Mouse (Mus musculus): Measurements from ENCODE around the gene Anks4b. TPM values are rescaled to one million over a fixed set of nuclear protein-coding genes. Genes with fewer than 3 reads are reported as not detected.

Anks4b gene
- 0.09 and 0.10 TPM in 2 replicates for polyA plus RNA-seq (2012; rRNA removed)

DNA sequence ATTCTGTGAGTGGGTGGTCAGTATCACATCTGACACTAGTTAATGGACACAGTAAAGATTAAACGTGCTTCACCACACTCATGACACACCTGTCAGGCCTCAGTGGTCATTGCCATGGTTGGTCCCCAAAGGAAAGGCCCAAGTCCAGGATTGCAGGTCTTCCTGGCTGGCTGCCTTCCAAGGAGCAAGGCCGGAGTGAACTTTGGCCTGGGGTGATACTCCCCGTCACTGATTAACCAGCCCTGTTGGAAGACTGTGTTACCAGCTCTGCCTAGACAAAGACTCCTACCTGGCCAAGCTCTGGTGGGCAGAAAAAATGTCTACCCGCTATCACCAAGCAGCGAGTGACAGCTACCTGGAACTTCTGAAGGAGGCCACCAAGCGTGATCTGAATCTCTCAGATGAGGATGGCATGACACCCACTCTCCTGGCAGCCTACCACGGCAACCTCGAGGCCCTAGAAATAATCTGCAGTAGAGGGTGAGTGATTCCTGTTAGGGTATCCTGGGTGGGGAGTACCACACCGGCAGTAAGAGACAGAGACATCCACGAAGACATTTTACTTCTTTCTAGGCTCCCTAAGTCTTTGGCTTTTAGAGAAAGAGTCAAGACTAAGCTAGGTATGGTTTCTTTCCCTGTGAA is at the start of gene Anks4b:
Anks4b (plus strand) TSS at position 256 of the 642 bp plus-strand sequence.

DNA sequence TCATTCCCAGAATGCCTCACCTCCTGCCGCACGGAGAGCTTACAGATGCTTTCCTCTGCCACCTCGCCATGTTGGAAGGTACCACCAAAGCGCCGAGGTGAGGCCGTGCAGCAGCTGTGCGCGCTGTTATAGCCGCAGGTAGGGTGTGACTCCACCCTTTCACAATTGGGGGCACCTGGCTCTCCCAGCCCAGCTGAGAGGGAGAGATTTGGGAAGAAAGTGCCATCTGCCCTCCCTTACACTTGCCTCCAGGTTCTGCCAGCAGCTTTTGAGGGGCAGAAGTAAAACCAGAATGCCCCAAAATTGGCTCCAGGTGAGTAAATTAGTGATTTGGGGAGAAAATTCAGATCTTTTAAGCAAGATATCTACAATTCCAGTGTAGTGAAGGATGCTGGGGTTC is 28.5 kb upstream of the Anks4b start, which contains the start of gene Zp2:
Zp2 (minus strand) TSS at position 101 of the 400 bp plus-strand sequence.

DNA sequence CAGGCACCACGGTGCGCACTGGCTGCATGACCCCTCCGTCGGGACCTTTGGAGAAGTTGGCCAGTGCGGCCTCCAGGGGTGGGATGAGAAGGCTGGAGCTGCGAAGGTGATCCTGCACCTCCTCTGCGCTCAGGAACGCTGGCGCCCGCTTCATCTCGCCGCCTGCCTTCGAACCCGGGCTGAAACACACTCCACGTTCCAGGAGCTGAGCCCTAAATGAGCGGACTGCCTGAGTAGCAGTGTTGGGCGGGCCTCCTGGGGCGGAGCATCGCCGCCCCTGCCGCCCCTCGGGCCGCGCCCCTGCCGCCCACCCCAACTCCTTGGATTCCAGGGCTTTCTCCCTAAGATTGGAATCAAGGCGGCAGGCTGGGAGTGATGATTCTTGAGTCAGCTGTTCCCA is 28.1 kb downstream of the Anks4b start, which contains the start of gene Crym:
Crym (minus strand) TSS at position 341 of the 400 bp plus-strand sequence.

DNA sequence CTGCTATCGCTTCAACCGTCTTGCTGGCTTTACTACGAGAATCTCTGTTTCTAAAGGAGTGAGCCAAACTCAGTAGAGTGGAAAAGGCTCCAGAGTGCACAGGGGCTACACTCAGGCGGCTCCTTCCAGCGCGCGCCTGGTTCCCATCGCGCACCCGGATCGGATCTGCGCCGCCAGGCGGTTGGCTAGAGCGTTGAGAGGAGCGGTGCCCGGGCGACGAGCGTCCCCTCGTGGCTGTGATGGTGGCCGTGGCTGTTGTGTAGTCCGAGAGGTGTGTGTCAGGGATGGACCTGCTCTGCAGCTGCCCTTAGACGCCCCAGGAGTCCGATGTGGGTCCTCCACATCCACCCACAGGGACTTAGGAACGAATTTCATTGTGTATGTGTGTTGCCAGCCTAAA is 30.1 kb downstream of the Anks4b start, which contains the start of gene Abca14:
Abca14 (plus strand) TSS at position 173 of the 400 bp plus-strand sequence.

Other genes starting within 250 kb of the Anks4b start
- gene Dnah3, start 78.6 kb upstream of the Anks4b start, polyA plus RNA-seq (2012; rRNA removed), result 4.7 and 5.6 TPM in 2 replicates
- gene Tmem159, start 71.5 kb upstream of the Anks4b start, polyA plus RNA-seq (2012; rRNA removed), result 40.0 and 49.9 TPM in 2 replicates
- 36.6 and 49.7 TPM in 2 replicates for gene Zp2, start 28.6 kb upstream of the Anks4b start, polyA plus RNA-seq (2012; rRNA removed)
- gene Crym, start 28.3 kb downstream of the Anks4b start, polyA plus RNA-seq (2012; rRNA removed), result 1.3 and 1.6 TPM in 2 replicates
- not detected in 2 replicates for gene Abca14, start 30.1 kb downstream of the Anks4b start, polyA plus RNA-seq (2012; rRNA removed)
- gene Abca15, start 154.8 kb downstream of the Anks4b start, polyA plus RNA-seq (2012; rRNA removed), result not detected in 2 replicates
- not detected in 2 replicates for gene Abca16, start 235.8 kb downstream of the Anks4b start, polyA plus RNA-seq (2012; rRNA removed)

All from ovary, adult 2 months (tissue).